Mouse (Mus musculus) liver (tissue): ENCODE data around the gene Sema3d.

ENCODE experiments used
- DNase-seq: peaks from one replicate; pipeline ENCODE4 v3.0.0-alpha.2; 2020; ENCODE audit warnings: mixed read lengths

Gene Sema3d

GRCm38 (mm10) chr5:12637763-12638468 lies 254.7 kb downstream of the Sema3d start:
- DNase-seq: no peak
